In the genomic region with DNA sequence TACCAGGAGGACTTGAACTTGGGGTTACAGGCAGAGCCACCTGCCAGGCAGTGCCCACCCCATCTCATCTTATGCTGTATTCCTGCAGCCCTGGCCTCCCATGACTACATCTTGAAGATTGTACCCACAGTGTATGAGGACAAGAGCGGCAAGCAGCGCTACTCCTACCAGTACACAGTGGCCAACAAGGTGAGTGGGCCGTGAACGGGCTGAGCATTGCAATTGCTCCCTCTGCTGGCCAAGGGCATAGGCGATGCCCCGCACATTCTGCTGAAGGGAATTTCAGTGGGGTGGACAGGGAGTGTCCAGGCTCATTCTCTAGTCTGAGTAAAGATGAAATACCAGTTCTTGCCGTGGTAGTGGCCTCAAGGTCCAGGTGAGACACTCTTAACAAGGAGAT, we compare ENCODE assay signal across 9 mouse cellular contexts. TPM values are rescaled to one million over a fixed set of nuclear protein-coding genes. Genes with fewer than 3 reads are reported as not detected.
DNase-seq lines count a peak whose midpoint lies in the region; ATAC-seq and TF ChIP-seq lines count a peak whose summit lies in the region.
"Had no signal": no experiment of that assay in that cellular context is flagged by ENCODE, and none has a peak within 500 bp of the region (broad histone marks: within the 10 kb centered on the region; RNA-seq: fewer than 3 reads in every experiment).

No protein-coding gene starts in this region.

- H3K9me3 ChIP-seq in G1E (replicated peaks): no peaks in the 10 kb centered on the region
- H3K9me3 ChIP-seq in heart, embryonic 16.5 days (replicated peaks; ENCODE audit: control insufficient read depth, low read length): no peaks in the 10 kb centered on the region
- H3K9me3 ChIP-seq: midbrain, embryonic 12.5 days had no signal

- H3K4me3 ChIP-seq in G1E (ENCODE audit: low read depth, low read length): no peak overlapping the region
- no peak overlapping the region for H3K4me3 ChIP-seq in heart, embryonic 16.5 days (ENCODE audit: low read length)
- H3K4me3 ChIP-seq: midbrain, embryonic 12.5 days had no signal

- peak; percentile 40 for ATAC-seq in G1E (ENCODE audit: extremely low read depth, insufficient number of reproducible peaks, low FRiP score, poor library complexity, severe bottlenecking)
- peak; percentile 79 for ATAC-seq in erythroblast, adult 5-6 weeks (replicated peaks; ENCODE audit: low FRiP score, poor library complexity, severe bottlenecking)
- peak; percentile 84 for ATAC-seq in heart, embryonic 16.5 days (replicated peaks; ENCODE audit: extremely low read depth, insufficient read depth, low FRiP score)

- no peak overlapping the region for H3K27ac ChIP-seq in heart, embryonic 16.5 days (ENCODE audit: low read length)
- H3K27ac ChIP-seq: midbrain, embryonic 12.5 days had no signal

- H3K36me3 ChIP-seq in G1E (replicated peaks): peaks cover 96% of the 10 kb centered on the region
- peaks cover 54% of the 10 kb centered on the region for H3K36me3 ChIP-seq in heart, embryonic 16.5 days (ENCODE audit: control insufficient read depth, insufficient read depth)

- DNase-seq in G1E (ENCODE audit: low spot score): peak; percentile 56
- peak; percentile 72 for DNase-seq in brain, embryonic 14.5 days (ENCODE audit: low read depth)
- DNase-seq in kidney, postnatal 25 days: peak; percentile 91 to 94
- peak; percentile 93 for DNase-seq in lung, postnatal 14 days
- DNase-seq in retina, postnatal 7 days (ENCODE audit: low read depth, low spot score): peak; percentile 60
- peak; percentile 75 to 83 for DNase-seq in urinary bladder, postnatal 36 days (ENCODE audit: low spot score in 2 of 2)

- TF ChIP-seq POLR2A in brain, embryonic 14.5 days (IDR thresholded peaks at IDR 0.05; ENCODE audit: borderline replicate concordance, extremely low read depth, insufficient read depth, insufficient read length, poor library complexity, severe bottlenecking): no peak

- H3K4me1 ChIP-seq in G1E (ENCODE audit: insufficient read depth, low read depth, low read length): peaks cover 6% of the 10 kb centered on the region; the same call in 1 of the 2 replicates
- no peaks in the 10 kb centered on the region for H3K4me1 ChIP-seq in heart, embryonic 16.5 days (ENCODE audit: control insufficient read depth, insufficient read depth, low read length)
- H3K4me1 ChIP-seq: midbrain, embryonic 12.5 days had no signal

- H3K27me3 ChIP-seq in G1E (ENCODE audit: insufficient read depth, low read length): no peaks in the 10 kb centered on the region
- no peaks in the 10 kb centered on the region for H3K27me3 ChIP-seq in heart, embryonic 16.5 days (ENCODE audit: control insufficient read depth, insufficient read depth, low read length)
- H3K27me3 ChIP-seq: midbrain, embryonic 12.5 days had no signal

- peak; percentile 92 for TF ChIP-seq CTCF in G1E (IDR thresholded peaks at IDR 0.05; ENCODE audit: low read depth, low read length)
- peak; percentile 94 for TF ChIP-seq CTCF in brain, embryonic 14.5 days (IDR thresholded peaks at IDR 0.05; ENCODE audit: borderline replicate concordance, extremely low read depth, insufficient read depth, insufficient read length)

- H3K9ac ChIP-seq in heart, embryonic 16.5 days (ENCODE audit: low read length): no peak overlapping the region
- H3K9ac ChIP-seq: midbrain, embryonic 12.5 days had no signal

- H3K4me2 ChIP-seq in heart, embryonic 16.5 days (ENCODE audit: low read depth, low read length): no peak overlapping the region
- H3K4me2 ChIP-seq: midbrain, embryonic 12.5 days had no signal

- WGBS in heart, embryonic 16.5 days: 12% methylated on average over 7 of the region's 7 CpGs

RNA-seq across cellular contexts. Expression of a gene that starts 24.4 kb away (rescaled TPM):
- total RNA-seq in G1E (2014; fragmentation: Nextera tagmentation) (115 and 117 TPM in 2 replicates), G1E (2017) (325 and 357 TPM in 2 replicates)
- polyA plus RNA-seq in G1E (2012): 7.6 and 9.6 TPM in 2 replicates
- polyA plus RNA-seq in brain, embryonic 14.5 days (2012; rRNA removed): 79.1 and 125 TPM in 2 replicates
- total RNA-seq in erythroblast, adult 5-6 weeks (2015; ENCODE audit: low replicate concordance): 119 and 130 TPM in 2 replicates
- total RNA-seq in erythroblast, adult 5-6 weeks (2017; ENCODE audit: low replicate concordance): 100 and 176 TPM in 2 replicates
- polyA plus RNA-seq in heart, embryonic 16.5 days (2015; fragmentation: Nextera tagmentation; extraction: Ambion mirVana): 216 and 249 TPM in 2 replicates
